Mouse (Mus musculus) layer of hippocampus, adult 9-10 months (tissue): Measurements from ENCODE around the gene Fcrlb.
"Not testable (repeated sequence)": the region's sequence is repeated elsewhere in the genome, so short reads cannot be mapped to it uniquely, and the experiment has no call there.

Experiments used
- DNase-seq: peaks from one replicate; pipeline ENCODE4 v3.0.0; 2022; ENCODE audit warnings: low spot score

The Fcrlb gene

DNA sequence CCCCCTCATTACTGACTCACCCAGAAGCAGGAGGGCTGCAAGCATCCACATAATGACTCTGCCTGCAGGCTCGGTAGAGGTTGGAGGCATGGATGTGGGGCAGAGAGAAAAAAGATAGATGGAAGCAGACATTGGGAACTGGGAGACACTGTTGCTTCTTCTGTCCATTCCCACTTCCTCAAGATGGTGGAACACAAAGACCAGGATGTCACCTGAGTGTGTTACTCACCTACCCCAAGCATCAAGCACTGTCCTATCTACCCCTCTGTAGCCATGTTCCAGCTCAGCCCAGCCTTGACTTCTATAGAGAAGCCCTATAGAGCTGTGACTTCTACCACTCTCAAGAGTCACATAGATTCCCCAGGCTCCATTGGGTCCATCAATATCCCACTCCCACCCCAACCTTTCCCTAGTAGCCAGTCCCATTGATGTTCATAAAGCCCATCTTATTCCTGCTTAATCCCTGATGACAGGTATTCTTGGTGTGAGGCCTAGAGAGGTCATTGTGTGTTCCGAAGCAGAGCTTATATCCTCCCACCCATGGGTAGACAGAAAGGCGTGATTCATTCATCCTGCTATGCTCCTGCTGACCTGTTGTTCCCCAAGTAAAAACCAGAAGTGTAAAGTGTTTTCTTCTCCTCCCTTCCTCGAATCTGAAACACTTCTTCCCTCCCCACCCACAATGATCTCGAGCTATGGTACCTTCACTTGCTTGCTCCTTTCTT is at the start of gene Fcrlb:
Gene Fcrlb, minus strand, starts transcription at position 51 of the 725 bp plus-strand sequence.
- no peak for DNase-seq

- no peak for DNase-seq
Observed at GRCm38 (mm10) chr1:170962301-170962700, 49.6 kb upstream of the Fcrlb start.

GRCm38 (mm10) chr1:170961101-170961500 is 48.4 kb upstream of the Fcrlb start:
- no peak for DNase-seq

- DNase-seq: no peak
Observed at GRCm38 (mm10) chr1:170959791-170960190, 47.0 kb upstream of the Fcrlb start.

DNA sequence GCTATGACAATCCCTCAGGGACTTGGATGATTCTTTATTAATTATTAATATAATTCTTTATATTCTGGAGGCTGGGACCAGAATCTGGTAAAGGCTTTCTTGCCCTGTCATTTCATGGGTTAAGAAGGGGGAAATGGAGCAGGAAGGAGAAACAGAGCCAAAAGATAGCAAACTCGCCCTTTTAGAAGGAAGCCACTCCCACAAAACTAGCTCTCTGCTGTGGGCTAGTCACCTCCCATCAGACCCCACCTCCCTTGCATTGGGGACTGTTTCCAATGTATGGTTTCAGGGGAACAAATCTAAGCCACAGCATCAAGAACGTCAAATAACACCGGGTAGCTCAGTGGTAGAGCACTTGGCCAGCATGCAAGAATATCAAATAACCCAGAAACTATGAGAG is 45.5 kb upstream of the Fcrlb start:
- no peak for DNase-seq

GRCm38 (mm10) chr1:170953192-170953591 is 40.5 kb upstream of the Fcrlb start:
- no peak for DNase-seq

DNA sequence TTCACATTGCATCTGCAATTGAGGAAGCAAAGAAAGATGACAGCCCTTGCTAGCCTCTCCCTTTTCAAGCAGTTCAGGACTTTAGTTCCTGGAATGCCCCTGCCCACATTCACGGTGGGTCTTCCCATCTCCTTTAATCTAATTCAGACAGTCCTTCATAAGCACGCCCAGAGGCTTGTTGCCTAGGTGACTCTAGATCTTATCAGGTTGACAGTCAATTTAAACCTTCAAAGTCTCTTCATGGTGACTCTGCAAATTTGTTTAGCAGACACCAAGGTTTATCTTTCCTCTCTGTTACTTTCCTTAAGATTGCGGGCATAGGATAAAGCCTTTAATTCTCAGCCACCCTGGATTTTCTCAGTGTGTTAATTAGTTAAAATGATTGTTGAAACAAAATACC is 38.0 kb upstream of the Fcrlb start:
- DNase-seq: no peak

GRCm38 (mm10) chr1:170944908-170945307 is 32.2 kb upstream of the Fcrlb start:
- not testable (repeated sequence) for DNase-seq

GRCm38 (mm10) chr1:170944151-170944550 is 31.4 kb upstream of the Fcrlb start:
- not testable (repeated sequence) for DNase-seq

- peak; percentile 11 for DNase-seq
Observed at GRCm38 (mm10) chr1:170939255-170939654, 26.5 kb upstream of the Fcrlb start.

DNA sequence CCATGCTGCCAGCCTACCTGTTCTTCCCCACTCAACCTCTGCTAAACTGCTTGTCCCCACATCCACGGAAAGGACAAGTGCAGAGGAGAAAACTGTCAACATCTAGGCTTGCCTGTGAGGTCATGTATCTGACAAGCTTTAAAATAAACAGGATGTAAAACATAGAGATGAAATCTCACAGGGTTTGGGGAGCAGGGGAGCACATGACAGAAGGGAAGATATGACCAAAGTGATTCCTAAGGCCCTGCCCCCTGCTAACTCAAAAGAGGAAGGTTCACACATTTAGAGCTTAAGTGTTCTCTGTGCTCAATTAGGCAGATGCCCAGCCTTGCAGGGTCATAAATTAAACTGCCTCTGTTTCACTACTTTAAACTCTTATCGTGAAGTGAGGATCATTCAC is 21.6 kb upstream of the Fcrlb start:
- no peak for DNase-seq

- no peak for DNase-seq
Observed at GRCm38 (mm10) chr1:170933940-170934339, 21.2 kb upstream of the Fcrlb start.

DNA sequence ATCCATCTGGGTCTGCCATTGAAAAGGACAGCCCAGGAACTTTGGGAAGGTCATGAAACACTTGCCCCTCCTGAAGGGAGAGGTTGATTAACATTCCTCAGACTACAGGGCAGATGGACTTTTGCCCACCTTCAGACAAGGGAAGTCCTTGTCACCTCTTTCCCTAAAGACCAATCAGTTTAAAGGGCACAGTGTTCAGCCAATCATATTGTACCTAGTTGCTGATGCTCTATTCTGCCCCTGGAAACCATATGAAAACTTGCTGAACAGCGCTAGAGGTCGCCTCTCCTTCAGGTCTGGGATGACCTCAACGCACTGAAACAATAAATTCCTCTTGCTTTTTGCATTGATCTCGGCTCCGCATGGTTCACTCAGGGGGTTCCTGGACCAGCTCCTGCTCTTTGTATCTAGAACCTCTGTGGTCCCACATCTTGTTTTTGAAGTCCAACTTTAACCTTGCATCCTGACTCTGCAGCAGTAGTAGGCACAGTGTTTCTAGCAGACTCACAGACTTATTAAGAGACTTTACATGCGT is 20.7 kb upstream of the Fcrlb start:
- DNase-seq: no peak

DNA sequence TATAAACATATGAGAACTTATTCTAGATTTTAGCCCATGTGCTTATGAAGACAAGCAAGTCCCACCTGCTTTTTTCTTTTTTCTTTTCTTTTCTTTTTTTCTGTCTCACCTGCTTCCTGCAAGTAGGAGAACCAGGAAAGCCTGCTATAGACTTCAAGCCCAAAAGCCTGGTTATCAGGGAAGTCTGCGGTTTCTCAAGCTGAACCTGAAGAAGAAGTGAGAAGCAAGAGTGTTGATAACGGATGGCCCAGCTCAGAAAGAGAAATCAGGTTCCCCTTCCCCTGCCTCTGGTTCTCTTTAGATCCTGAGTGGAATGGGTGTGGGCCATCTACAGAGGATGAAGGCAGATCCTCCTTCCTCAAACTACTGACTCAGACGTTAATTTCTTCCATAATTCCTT is 19.3 kb upstream of the Fcrlb start:
- no peak for DNase-seq

GRCm38 (mm10) chr1:170929245-170929644 is 16.5 kb upstream of the Fcrlb start:
- no peak for DNase-seq

DNA sequence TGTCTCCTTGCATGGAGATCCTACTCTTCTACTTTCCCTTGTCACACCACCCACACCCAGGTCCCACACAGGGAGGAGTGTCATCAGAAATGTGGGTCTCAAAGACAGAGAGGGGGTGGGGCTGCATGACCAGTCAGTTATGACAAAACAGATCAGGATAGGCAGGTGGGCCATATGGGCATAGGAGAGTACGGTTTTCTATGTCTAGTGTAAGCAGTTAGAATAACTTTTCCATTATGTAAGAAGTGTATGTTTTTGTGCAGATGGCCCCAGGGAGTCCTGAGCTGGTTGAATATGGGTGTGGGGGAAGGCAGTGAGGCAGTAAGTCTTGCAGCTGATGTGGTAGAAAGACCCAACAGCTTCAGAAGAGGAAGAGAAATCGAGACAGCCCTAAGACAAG is 15.7 kb upstream of the Fcrlb start:
- DNase-seq: no peak

DNA sequence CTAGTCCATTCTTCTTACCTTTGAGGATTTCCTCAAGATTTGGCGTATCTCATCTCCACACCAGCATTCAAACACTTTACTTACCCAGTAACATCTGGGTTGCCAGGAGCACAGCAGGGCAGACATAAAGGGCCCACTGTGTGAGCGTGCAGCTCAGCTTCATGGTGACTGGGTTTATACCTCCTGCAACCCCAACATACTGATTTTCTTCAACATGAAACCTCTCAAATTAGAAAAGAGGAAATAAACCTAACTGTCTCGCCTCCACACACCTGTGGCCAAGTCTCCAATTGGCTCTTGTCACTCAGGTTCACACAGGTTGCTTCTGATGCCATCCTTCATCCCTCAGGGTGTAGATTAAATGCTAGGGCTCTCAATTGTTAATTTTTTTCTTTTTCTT is 14.6 kb upstream of the Fcrlb start, which contains the start of gene Fcrla:
Gene Fcrla, minus strand, starts transcription at position 206 of the 400 bp plus-strand sequence.
- DNase-seq: no peak

DNA sequence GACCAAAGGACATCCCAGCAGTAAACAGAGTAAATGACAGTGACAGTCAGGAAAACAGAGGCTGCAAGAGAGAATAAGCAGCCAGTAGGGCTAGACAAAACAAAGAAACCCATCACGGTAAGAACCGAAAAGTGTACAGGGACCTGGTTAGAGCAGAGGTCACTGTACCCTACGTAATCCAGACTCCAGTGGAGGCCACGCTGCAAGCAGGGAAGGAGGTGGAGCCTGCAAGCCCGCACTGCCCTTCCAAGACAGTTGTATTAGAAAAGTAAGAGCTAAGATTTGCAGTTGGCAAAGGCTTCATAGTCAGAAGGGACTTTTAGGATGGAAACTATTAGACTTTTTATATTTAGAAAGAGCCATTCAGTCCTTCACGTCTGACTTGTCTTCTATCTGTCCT is 14.2 kb upstream of the Fcrlb start:
- no peak for DNase-seq

DNA sequence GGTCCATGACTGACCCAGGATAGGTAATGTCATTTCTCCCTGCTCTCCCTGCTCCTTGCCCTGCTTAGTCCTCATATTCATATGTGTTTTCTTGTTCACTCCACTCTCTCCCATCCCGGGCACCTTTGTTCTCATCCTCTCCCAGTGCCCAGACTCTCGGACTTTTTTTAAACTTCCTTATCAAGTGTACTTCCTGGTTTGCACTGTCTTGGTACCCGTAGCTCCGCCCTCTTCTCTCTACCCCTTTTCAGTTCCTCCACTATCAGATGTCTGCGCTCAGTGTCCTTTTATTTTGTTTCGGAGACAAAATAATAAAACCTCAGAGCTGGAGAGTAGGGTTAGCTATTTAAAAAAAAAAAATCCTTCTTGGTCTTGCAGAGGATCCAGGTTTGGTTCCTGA is 11.7 kb upstream of the Fcrlb start:
- no peak for DNase-seq

DNA sequence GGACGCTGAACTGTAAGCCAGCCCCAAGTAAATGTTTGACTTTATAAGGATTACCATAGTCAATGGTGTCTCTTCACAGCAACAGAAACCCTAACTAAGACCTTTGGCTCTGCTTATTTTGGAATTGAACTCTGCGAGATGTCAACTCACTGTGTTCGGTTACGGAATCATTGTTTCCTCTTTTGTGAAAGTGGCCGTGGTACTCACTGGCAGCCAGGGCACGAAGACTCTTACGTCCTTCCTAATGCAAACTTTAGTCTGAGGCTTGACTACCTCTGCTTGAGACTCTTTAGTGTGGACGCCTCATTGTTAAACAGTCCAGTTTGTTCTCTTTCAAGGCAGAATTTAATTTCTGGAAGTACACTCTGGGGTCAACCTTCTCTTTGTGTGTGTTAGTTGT is 6.6 kb upstream of the Fcrlb start:
- DNase-seq: no peak

- DNase-seq: no peak
Observed at GRCm38 (mm10) chr1:170915657-170916056, 2.9 kb upstream of the Fcrlb start.

DNA sequence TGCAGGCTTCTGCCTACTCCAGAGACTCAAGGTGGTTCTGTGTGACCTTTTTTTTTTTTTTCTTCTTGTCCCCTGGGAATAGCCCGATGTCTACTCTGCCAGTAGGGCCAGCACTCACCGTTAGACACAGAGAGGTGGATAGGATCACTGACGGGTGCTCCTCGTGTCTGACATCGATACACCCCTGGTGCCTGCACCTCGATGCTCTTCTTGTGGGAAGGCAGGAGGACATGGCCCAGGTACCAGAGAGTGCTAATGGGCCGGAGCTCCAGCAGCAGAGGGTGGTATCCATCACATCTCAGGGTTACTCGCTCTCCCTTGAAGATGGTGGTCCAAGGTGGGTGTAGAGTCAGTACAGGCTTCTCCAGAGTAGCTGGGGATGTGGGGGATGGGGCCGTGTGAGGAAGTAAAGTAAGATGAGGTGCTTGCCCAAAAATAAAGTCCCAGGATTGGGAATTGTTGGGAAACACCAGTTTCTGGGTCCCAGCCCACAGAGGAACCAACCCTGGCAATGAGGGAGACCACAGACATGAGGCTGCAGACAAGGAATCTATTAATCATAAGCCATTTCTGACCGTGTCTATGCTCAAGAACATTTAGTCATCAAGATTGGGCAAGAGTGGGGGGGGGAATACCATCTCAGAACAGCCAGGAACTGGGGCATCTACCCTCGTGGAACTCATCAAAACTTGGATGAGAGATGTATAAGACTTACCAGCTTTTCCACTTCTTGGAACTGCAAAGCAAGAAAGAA is 657 bp downstream of the Fcrlb start:
- DNase-seq: no peak

DNA sequence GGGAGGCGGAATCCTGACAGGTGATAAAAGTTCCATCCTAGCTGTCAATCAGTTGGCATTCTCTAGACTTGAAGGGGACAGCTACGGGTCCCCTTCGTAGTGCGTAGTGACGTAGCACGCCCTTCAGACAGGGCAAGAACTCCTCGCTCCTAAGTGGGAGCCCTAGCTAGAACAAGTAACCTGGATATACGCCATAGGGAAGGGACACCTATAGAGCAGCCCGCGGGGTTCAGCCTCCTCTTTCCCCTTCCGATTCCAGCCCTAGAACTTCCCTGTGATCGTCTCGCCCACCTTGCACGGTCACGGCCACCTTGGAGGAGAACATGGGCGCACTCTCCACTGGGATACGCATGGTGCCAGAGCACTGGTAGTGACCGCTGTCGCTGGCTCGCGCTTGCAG is 4.4 kb downstream of the Fcrlb start:
- no peak for DNase-seq
